Mouse (Mus musculus) lung, adult 2 months (tissue): ENCODE measurements at regions not wholly inside any gene's neighbourhood (a gene's known extent, or its start where the extent isn't known, plus 50 kb on each side); places are given as distances from the start of the nearest gene placed in this dataset.

ENCODE experiments used
- CTCF ChIP-seq: fragments of 200-500 bp; IDR thresholded peaks from 2 replicates; pipeline ENCODE4 v1.5.1; 2011; ENCODE audit warnings: mild to moderate bottlenecking, low read length, control low read depth; ENCODE audit not compliant: insufficient read depth
- POLR2A ChIP-seq: fragments of 200-500 bp; IDR thresholded peaks from 2 replicates; pipeline ENCODE4 v1.6.1; 2011; ENCODE audit warnings: low read depth, mild to moderate bottlenecking, control low read depth, low read length, borderline replicate concordance; ENCODE audit errors: extremely low read depth

DNA sequence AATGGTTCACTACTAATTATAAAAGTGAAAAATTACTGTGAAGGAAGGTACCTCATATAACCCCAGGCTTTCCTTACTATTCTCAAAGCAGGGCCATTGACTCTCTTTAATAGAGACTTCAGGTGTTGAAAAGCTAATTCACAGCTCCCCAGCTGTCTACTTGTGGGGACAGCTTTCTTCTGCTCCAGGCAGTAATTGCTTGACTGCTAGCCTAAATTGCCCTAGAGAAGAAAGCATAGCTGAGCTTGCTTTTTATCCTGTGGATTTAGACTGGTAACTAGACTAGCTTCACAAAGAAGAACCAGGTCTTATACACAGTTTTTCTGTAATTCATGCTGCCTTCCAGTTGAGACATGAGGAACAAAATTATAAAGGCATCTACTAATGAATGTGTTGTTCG is 452.6 kb upstream of the Agtr1b start:
- TF ChIP-seq CTCF (no peak), POLR2A (no peak)
